Mouse (Mus musculus): ENCODE data around the gene Arhgap1. TPM values are rescaled to one million over a fixed set of nuclear protein-coding genes. Genes with fewer than 3 reads are reported as not detected.

The Arhgap1 gene
- total RNA-seq, 2 experiments from 2014 or later, result 5.0 to 8.2 TPM

- TF ChIP-seq CTCF (IDR thresholded peaks at IDR 0.05), result no peak
- Histone ChIP-seq H3K4me3 (peak overlapping the region; percentile 91), H3K27ac (peak overlapping the region; percentile 99)
- no peak for DNase-seq
- intact Hi-C loops (cut with DNase I), result loop anchor here (2.0 kb wide), 1 partner anchor 19 kb away; the partner anchor contains the start of gene Ambra1
Observed at GRCm38 (mm10) chr2:91711256-91711925, 61.7 kb downstream of the Arhgap1 start.

- Histone ChIP-seq H3K4me3 (no peak overlapping the region), H3K27ac (no peak overlapping the region)
- TF ChIP-seq CTCF (IDR thresholded peaks at IDR 0.05), result no peak
- intact Hi-C loops (cut with DNase I), result no loop called here
- DNase-seq, result no peak
Observed at GRCm38 (mm10) chr2:91714921-91715320, 65.3 kb downstream of the Arhgap1 start.

GRCm38 (mm10) chr2:91718276-91718675 is 68.6 kb downstream of the Arhgap1 start:
- intact Hi-C loops (cut with DNase I), result no loop called here

More at GRCm38 (mm10) chr2:91718276-91718675, 68.6 kb downstream of the Arhgap1 start:
- no peak for DNase-seq
- TF ChIP-seq CTCF (IDR thresholded peaks at IDR 0.05), result no peak
- Histone ChIP-seq H3K4me3 (no peak overlapping the region), H3K27ac (no peak overlapping the region)

Other genes with a start within 250 kb of the Arhgap1 start
- gene 1110051M20Rik, start 205.2 kb upstream of the Arhgap1 start, total RNA-seq (2021), result 10 to 100 TPM; 13.4 to 20.0 TPM
- gene Lrp4, start 192.3 kb upstream of the Arhgap1 start, total RNA-seq (2021), result 10 to 100 TPM in 1 of 2 experiments, 1 to 10 TPM in 1; 7.8 to 10.2 TPM
- 10 to 100 TPM; 30.0 to 33.1 TPM for gene Ckap5, start 123.1 kb upstream of the Arhgap1 start, total RNA-seq (2021)
- under 1 TPM; 0.11 to 0.13 TPM for gene F2, start 13.4 kb upstream of the Arhgap1 start, total RNA-seq (2021)
- gene Zfp408, start 69 bp upstream of the Arhgap1 start, total RNA-seq (2021), result 1 to 10 TPM; 2.5 to 3.1 TPM
- 10 to 100 TPM; 32.2 to 36.2 TPM for gene Atg13, start 60.7 kb downstream of the Arhgap1 start, total RNA-seq (2021)
- 1 to 10 TPM; 4.9 to 5.6 TPM for gene Harbi1, start 61.0 kb downstream of the Arhgap1 start, total RNA-seq (2021)
- gene Ambra1, start 80.3 kb downstream of the Arhgap1 start, total RNA-seq (2021), result 10 to 100 TPM; 16.7 to 18.1 TPM

Data from gastrocnemius, adult 2 months (tissue).